Mouse (Mus musculus): Measurements from ENCODE around the gene H2-Aa. TPM values are rescaled to one million over a fixed set of nuclear protein-coding genes. Genes with fewer than 3 reads are reported as not detected.

Gene H2-Aa
- polyA plus RNA-seq, 1 experiment = not detected

GRCm38 (mm10) chr17:34236691-34237090, 50.9 kb downstream of the H2-Aa start:
- Histone ChIP-seq H3K4me1 (ENCODE audit: control insufficient read depth, insufficient read depth, low read length) (no peaks in the 10 kb centered on the region), H3K4me3 (ENCODE audit: insufficient read depth, low read length) (no peak overlapping the region), H3K27ac (ENCODE audit: insufficient read depth, low read length) (no peak overlapping the region)
- no peak for TF ChIP-seq POLR2A (IDR thresholded peaks at IDR 0.05; ENCODE audit: low read depth, low read length)
- TF ChIP-seq CTCF (IDR thresholded peaks at IDR 0.05; ENCODE audit: borderline replicate concordance, insufficient read depth, low read length) = no peak

- peak; percentile 86 for TF ChIP-seq CTCF (IDR thresholded peaks at IDR 0.05; ENCODE audit: borderline replicate concordance, insufficient read depth, low read length)
- no peak for TF ChIP-seq POLR2A (IDR thresholded peaks at IDR 0.05; ENCODE audit: low read depth, low read length)
- Histone ChIP-seq H3K4me1 (ENCODE audit: control insufficient read depth, insufficient read depth, low read length) (no peaks in the 10 kb centered on the region), H3K27ac (ENCODE audit: insufficient read depth, low read length) (no peak overlapping the region), H3K4me3 (ENCODE audit: insufficient read depth, low read length) (no peak overlapping the region)
Measured at GRCm38 (mm10) chr17:34234926-34235325, 52.7 kb downstream of the H2-Aa start.

Other genes with a start within 250 kb of the H2-Aa start
- gene Col11a2, start 248.4 kb downstream of the H2-Aa start, polyA plus RNA-seq (2011; ENCODE audit: insufficient read length, low read depth, missing spikeins) = 0.37 and 0.45 TPM in 2 replicates
- gene H2-Oa, start 195.5 kb downstream of the H2-Aa start, polyA plus RNA-seq (2011; ENCODE audit: insufficient read length, low read depth, missing spikeins) = not detected in 2 replicates
- gene H2-DMa, start 168.3 kb downstream of the H2-Aa start, polyA plus RNA-seq (2011; ENCODE audit: insufficient read length, low read depth, missing spikeins) = 8.2 and 10.0 TPM in 2 replicates
- 205 and 233 TPM in 2 replicates for gene Brd2, start 165.2 kb downstream of the H2-Aa start, polyA plus RNA-seq (2011; ENCODE audit: insufficient read length, low read depth, missing spikeins)
- not detected in 2 replicates for gene H2-DMb2, start 144.5 kb downstream of the H2-Aa start, polyA plus RNA-seq (2011; ENCODE audit: insufficient read length, low read depth, missing spikeins)
- 2.2 and 2.4 TPM in 2 replicates for gene H2-DMb1, start 134.8 kb downstream of the H2-Aa start, polyA plus RNA-seq (2011; ENCODE audit: insufficient read length, low read depth, missing spikeins)
- gene Tap1, start 100.3 kb downstream of the H2-Aa start, polyA plus RNA-seq (2011; ENCODE audit: insufficient read length, low read depth, missing spikeins) = 17.8 TPM in 2 replicates
- gene Psmb9, start 100.1 kb downstream of the H2-Aa start, polyA plus RNA-seq (2011; ENCODE audit: insufficient read length, low read depth, missing spikeins) = 2.7 and 11.9 TPM in 2 replicates
- 16.1 and 18.8 TPM in 2 replicates for gene Psmb8, start 90.1 kb downstream of the H2-Aa start, polyA plus RNA-seq (2011; ENCODE audit: insufficient read length, low read depth, missing spikeins)
- 25.6 and 25.7 TPM in 2 replicates for gene Tap2, start 84.3 kb downstream of the H2-Aa start, polyA plus RNA-seq (2011; ENCODE audit: insufficient read length, low read depth, missing spikeins)
- gene H2-Ob, start 48.9 kb downstream of the H2-Aa start, polyA plus RNA-seq (2011; ENCODE audit: insufficient read length, low read depth, missing spikeins) = not detected in 2 replicates
- gene H2-Ab1, start 30.1 kb downstream of the H2-Aa start, polyA plus RNA-seq (2011; ENCODE audit: insufficient read length, low read depth, missing spikeins) = not detected in 2 replicates
- not detected in 2 replicates for gene H2-Eb1, start 18.0 kb upstream of the H2-Aa start, polyA plus RNA-seq (2011; ENCODE audit: insufficient read length, low read depth, missing spikeins)
- not detected in 2 replicates for gene H2-Eb2, start 37.8 kb upstream of the H2-Aa start, polyA plus RNA-seq (2011; ENCODE audit: insufficient read length, low read depth, missing spikeins)
- gene Btnl2, start 67.0 kb upstream of the H2-Aa start, polyA plus RNA-seq (2011; ENCODE audit: insufficient read length, low read depth, missing spikeins) = not detected in 2 replicates
- gene Btnl1, start 89.3 kb upstream of the H2-Aa start, polyA plus RNA-seq (2011; ENCODE audit: insufficient read length, low read depth, missing spikeins) = not detected in 2 replicates
- gene BC051142, start 111.0 kb upstream of the H2-Aa start, polyA plus RNA-seq (2011; ENCODE audit: insufficient read length, low read depth, missing spikeins) = not detected in 2 replicates
- gene Btnl4, start 189.5 kb upstream of the H2-Aa start, polyA plus RNA-seq (2011; ENCODE audit: insufficient read length, low read depth, missing spikeins) = not detected in 2 replicates
- gene Btnl6, start 229.5 kb upstream of the H2-Aa start, polyA plus RNA-seq (2011; ENCODE audit: insufficient read length, low read depth, missing spikeins) = not detected in 2 replicates

Data from embryonic fibroblast, embryonic 13.5 days (primary cell).